Mouse (Mus musculus) neural tube, embryonic 14.5 days (tissue): ENCODE measurements around the gene Dock7. TPM values are rescaled to one million over a fixed set of nuclear protein-coding genes. Genes with fewer than 3 reads are reported as not detected.

Experiments used
- ATAC-seq: fragments of 200-750 bp; cut with Nextera tagmentation; 2 replicates; pipeline ENCODE4 v1.8.0; 2017; ENCODE audit warnings: low read depth, mild to moderate bottlenecking, moderate TSS enrichment, moderate library complexity
- H3K27ac ChIP-seq: fragments of 300-500 bp; sonication (generic); 2 replicates; pipeline ENCODE4 v1.5.1; 2014; ENCODE audit warnings: low read depth, mild to moderate bottlenecking, control low read depth, low read length, moderate library complexity, mixed read lengths
- H3K27me3 ChIP-seq: fragments of 300-500 bp; sonication (generic); 2 replicates; pipeline ENCODE4 v1.6.1; 2014; ENCODE audit warnings: low read length; ENCODE audit not compliant: control insufficient read depth, insufficient read depth
- H3K36me3 ChIP-seq: fragments of 300-500 bp; sonication (generic); 2 replicates; pipeline ENCODE4 v1.6.1; 2014; ENCODE audit warnings: low read length, mixed read lengths; ENCODE audit not compliant: control insufficient read depth, insufficient read depth
- H3K4me1 ChIP-seq: fragments of 300-500 bp; sonication (generic); 2 replicates; pipeline ENCODE4 v1.6.1; 2014; ENCODE audit warnings: low read length; ENCODE audit not compliant: control insufficient read depth, insufficient read depth
- H3K4me2 ChIP-seq: fragments of 300-500 bp; sonication (generic); 2 replicates; pipeline ENCODE4 v1.6.1; 2014; ENCODE audit warnings: mild to moderate bottlenecking, low read depth, low read length, control low read depth
- H3K4me3 ChIP-seq: fragments of 300-500 bp; sonication (generic); 2 replicates; pipeline ENCODE4 v1.5.1; 2014; ENCODE audit warnings: low read depth, low read length, control low read depth, mixed read lengths
- H3K9ac ChIP-seq: fragments of 300-500 bp; sonication (generic); replicated peaks from 2 replicates; pipeline ENCODE4 v1.6.1; 2014; ENCODE audit warnings: low read depth, mild to moderate bottlenecking, control low read depth, low read length, mixed read lengths
- H3K9me3 ChIP-seq: fragments of 300-500 bp; sonication (generic); 2 replicates; pipeline ENCODE4 v1.6.1; 2016; ENCODE audit warnings: low read length; ENCODE audit not compliant: control insufficient read depth
- WGBS: fragments of 180-500 bp; shearing (Covaris S2); extraction: QIAGEN DNeasy Blood & Tissue Kit; methylation state at CpG from one replicate; pipeline ENCODE4 v1.1.7; 2014; 5-methylcytosine and 5-hydroxymethylcytosine counted together
- polyA plus RNA-seq: library from polyadenylated mRNA; unstranded; fragments of >200 nt; fragmentation: Nextera tagmentation; extraction: Ambion mirVana; gene quantifications from 2 replicates; pipeline ENCODE4 v1.2.1, GENCODE M21; 2014

Gene Dock7
- polyA plus RNA-seq, 1 experiment from 2014 or later, result 97.1 TPM

GRCm38 (mm10) chr4:99156641-99157307, 36.1 kb upstream of the Dock7 start:
- no peak overlapping the region for H3K27ac ChIP-seq
- H3K4me1 ChIP-seq, result no peaks in the 10 kb centered on the region
- H3K27me3 ChIP-seq, result peaks cover 2% of the 10 kb centered on the region; the same call in 1 of the 2 replicates
- no peak overlapping the region for H3K4me3 ChIP-seq
- WGBS, result 64% methylated on average over 11 of the region's 11 CpGs
- no peaks in the 10 kb centered on the region for H3K9me3 ChIP-seq
- no peak overlapping the region for H3K4me2 ChIP-seq
- H3K9ac ChIP-seq, result no peak overlapping the region
- ATAC-seq, result no peak
- H3K36me3 ChIP-seq, result no peaks in the 10 kb centered on the region

GRCm38 (mm10) chr4:99151885-99152558, 31.3 kb upstream of the Dock7 start:
- 5% methylated on average over 4 of the region's 4 CpGs for WGBS

GRCm38 (mm10) chr4:99151434-99151833, 30.7 kb upstream of the Dock7 start:
- H3K9ac ChIP-seq, result no peak overlapping the region
- H3K36me3 ChIP-seq, result no peaks in the 10 kb centered on the region
- WGBS, result 93% methylated on average over 4 of the region's 4 CpGs
- no peak overlapping the region for H3K4me2 ChIP-seq
- H3K27ac ChIP-seq, result no peak overlapping the region
- no peaks in the 10 kb centered on the region for H3K9me3 ChIP-seq
- no peaks in the 10 kb centered on the region for H3K4me1 ChIP-seq
- no peaks in the 10 kb centered on the region for H3K27me3 ChIP-seq
- H3K4me3 ChIP-seq, result no peak overlapping the region
- ATAC-seq, result no peak

More at GRCm38 (mm10) chr4:99151885-99152558, 31.3 kb upstream of the Dock7 start:
- H3K27ac ChIP-seq, result no peak overlapping the region
- no peak overlapping the region for H3K9ac ChIP-seq
- no peak overlapping the region for H3K4me3 ChIP-seq
- H3K36me3 ChIP-seq, result no peaks in the 10 kb centered on the region
- H3K4me2 ChIP-seq, result no peak overlapping the region
- no peaks in the 10 kb centered on the region for H3K27me3 ChIP-seq
- ATAC-seq, result no peak
- no peaks in the 10 kb centered on the region for H3K9me3 ChIP-seq
- H3K4me1 ChIP-seq, result no peaks in the 10 kb centered on the region

- H3K9me3 ChIP-seq, result no peaks in the 10 kb centered on the region
- H3K36me3 ChIP-seq, result no peaks in the 10 kb centered on the region
- no peak overlapping the region for H3K4me2 ChIP-seq
- 88% methylated on average over 7 of the region's 7 CpGs for WGBS
- no peaks in the 10 kb centered on the region for H3K27me3 ChIP-seq
- no peak overlapping the region for H3K9ac ChIP-seq
- no peak for ATAC-seq
- H3K27ac ChIP-seq, result no peak overlapping the region
- H3K4me1 ChIP-seq, result no peaks in the 10 kb centered on the region
- H3K4me3 ChIP-seq, result no peak overlapping the region
Measured at GRCm38 (mm10) chr4:99143323-99143722, 22.6 kb upstream of the Dock7 start.

- ATAC-seq, result no peak
- H3K27ac ChIP-seq, result no peak overlapping the region
- WGBS, result 87% methylated on average over 3 of the region's 3 CpGs
- no peaks in the 10 kb centered on the region for H3K36me3 ChIP-seq
- no peak overlapping the region for H3K4me2 ChIP-seq
- no peaks in the 10 kb centered on the region for H3K4me1 ChIP-seq
- no peaks in the 10 kb centered on the region for H3K27me3 ChIP-seq
- H3K4me3 ChIP-seq, result no peak overlapping the region
- H3K9ac ChIP-seq, result no peak overlapping the region
- no peaks in the 10 kb centered on the region for H3K9me3 ChIP-seq
Measured at GRCm38 (mm10) chr4:99141578-99141977, 20.9 kb upstream of the Dock7 start.

- no peaks in the 10 kb centered on the region for H3K4me1 ChIP-seq
- H3K4me2 ChIP-seq, result no peak overlapping the region
- H3K4me3 ChIP-seq, result no peak overlapping the region
- no peak overlapping the region for H3K9ac ChIP-seq
- WGBS, result 85% methylated on average over 1 of the region's 1 CpGs
- no peak for ATAC-seq
- no peaks in the 10 kb centered on the region for H3K27me3 ChIP-seq
- no peaks in the 10 kb centered on the region for H3K36me3 ChIP-seq
- no peak overlapping the region for H3K27ac ChIP-seq
- no peaks in the 10 kb centered on the region for H3K9me3 ChIP-seq
Measured at GRCm38 (mm10) chr4:99141171-99141570, 20.5 kb upstream of the Dock7 start.

GRCm38 (mm10) chr4:99137986-99138641, 17.4 kb upstream of the Dock7 start:
- WGBS, result 90% methylated on average over 8 of the region's 8 CpGs
- ATAC-seq, result no peak
- no peaks in the 10 kb centered on the region for H3K36me3 ChIP-seq
- H3K9me3 ChIP-seq, result no peaks in the 10 kb centered on the region
- H3K27me3 ChIP-seq, result no peaks in the 10 kb centered on the region
- no peak overlapping the region for H3K4me3 ChIP-seq
- no peak overlapping the region for H3K27ac ChIP-seq
- no peaks in the 10 kb centered on the region for H3K4me1 ChIP-seq
- H3K4me2 ChIP-seq, result no peak overlapping the region
- no peak overlapping the region for H3K9ac ChIP-seq

GRCm38 (mm10) chr4:99134522-99134921, 13.8 kb upstream of the Dock7 start:
- Histone ChIP-seq H3K27ac (no peak overlapping the region), H3K36me3 (no peaks in the 10 kb centered on the region), H3K4me1 (no peaks in the 10 kb centered on the region), H3K9ac (no peak overlapping the region), H3K4me3 (no peak overlapping the region), H3K9me3 (no peaks in the 10 kb centered on the region), H3K27me3 (no peaks in the 10 kb centered on the region), H3K4me2 (no peak overlapping the region)
- WGBS, result 65% methylated on average over 3 of the region's 3 CpGs
- no peak for ATAC-seq

- 91% methylated on average over 8 of the region's 8 CpGs for WGBS
- H3K9me3 ChIP-seq, result no peaks in the 10 kb centered on the region
- H3K27me3 ChIP-seq, result no peaks in the 10 kb centered on the region
- H3K4me1 ChIP-seq, result no peaks in the 10 kb centered on the region
- no peak overlapping the region for H3K4me3 ChIP-seq
- no peak overlapping the region for H3K4me2 ChIP-seq
- H3K36me3 ChIP-seq, result no peaks in the 10 kb centered on the region
- H3K9ac ChIP-seq, result no peak overlapping the region
- no peak for ATAC-seq
- H3K27ac ChIP-seq, result no peak overlapping the region
Measured at GRCm38 (mm10) chr4:99133326-99133725, 12.6 kb upstream of the Dock7 start.
